Mouse (Mus musculus) kidney, postnatal 14 days (tissue): ENCODE data around the gene Zc3h14.

Experiments
- DNase-seq: peaks from one replicate; pipeline ENCODE4 v3.0.0; 2022; ENCODE audit warnings: mixed read lengths

The Zc3h14 gene

DNA sequence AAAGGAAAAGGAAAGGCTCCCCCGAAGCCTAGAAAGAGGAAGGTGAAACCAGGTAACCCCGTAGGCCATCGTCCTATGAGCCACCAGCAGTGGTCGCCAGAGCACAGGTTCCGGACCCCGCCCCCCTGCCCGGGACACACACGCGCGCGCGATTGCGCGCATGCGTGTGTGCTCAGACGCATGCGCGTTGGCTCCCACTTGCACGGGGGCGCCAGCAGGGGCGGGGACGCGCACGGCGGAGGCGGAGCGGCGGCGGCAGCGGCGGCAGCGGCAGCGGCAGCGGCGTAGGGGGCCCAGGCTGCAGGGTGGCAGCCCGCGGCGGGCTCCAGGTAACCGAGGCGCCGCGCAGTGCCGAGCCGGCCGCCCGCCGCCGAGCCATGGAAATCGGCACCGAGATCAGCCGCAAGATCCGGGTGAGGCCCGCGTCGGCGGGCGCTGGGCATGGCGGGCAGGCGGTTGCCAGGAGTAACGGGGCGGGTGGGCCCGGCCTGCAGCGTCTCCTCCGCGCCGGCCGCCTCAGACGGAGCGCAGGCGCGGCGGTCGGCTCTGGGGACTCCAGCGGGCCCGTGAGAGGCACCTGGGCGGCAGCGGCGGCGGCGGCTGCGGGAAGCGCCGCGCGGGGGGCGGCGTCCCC is at the start of gene Zc3h14:
Gene Zc3h14 (plus strand): TSS at position 219 of the 634 bp plus-strand sequence.
- peak; percentile 95 for DNase-seq

DNA sequence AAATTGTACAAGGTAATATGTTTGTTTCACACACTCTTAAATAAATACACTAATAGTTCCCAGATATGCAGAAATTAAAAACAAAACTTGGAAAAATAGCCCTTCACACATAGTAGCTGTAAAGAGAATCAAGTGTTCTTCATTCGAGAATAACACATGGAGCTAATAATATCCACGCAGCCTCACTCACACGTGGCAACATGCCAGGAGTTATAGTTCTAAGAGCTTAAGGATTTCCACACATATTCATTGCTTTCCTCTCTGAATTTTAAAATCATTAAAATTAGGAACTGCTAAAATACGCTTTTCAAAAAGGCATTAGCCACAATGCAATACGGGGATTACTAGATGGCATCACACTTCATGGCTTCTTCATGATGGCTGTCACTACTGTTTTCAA is 49.6 kb upstream of the Zc3h14 start:
- no peak for DNase-seq

DNA sequence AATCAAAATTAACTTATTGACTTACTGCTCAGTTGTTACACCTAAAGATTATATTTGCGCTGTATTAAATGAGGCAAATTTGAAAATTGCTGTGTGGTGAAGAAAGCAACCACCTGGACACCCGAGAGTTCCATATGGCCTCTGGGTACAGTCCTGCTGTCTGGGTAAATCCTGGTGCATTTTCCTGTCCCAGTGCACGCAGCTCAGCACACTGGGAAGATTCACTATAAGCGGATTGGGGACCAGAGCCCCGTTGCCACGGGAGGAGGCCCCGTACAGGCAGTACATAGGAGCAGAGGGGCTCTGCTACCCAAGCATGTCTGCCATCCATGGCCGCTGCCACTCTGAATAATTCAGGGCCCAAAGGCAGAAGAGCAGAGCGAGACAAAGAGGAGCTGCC is 45.2 kb upstream of the Zc3h14 start:
- no peak for DNase-seq

DNA sequence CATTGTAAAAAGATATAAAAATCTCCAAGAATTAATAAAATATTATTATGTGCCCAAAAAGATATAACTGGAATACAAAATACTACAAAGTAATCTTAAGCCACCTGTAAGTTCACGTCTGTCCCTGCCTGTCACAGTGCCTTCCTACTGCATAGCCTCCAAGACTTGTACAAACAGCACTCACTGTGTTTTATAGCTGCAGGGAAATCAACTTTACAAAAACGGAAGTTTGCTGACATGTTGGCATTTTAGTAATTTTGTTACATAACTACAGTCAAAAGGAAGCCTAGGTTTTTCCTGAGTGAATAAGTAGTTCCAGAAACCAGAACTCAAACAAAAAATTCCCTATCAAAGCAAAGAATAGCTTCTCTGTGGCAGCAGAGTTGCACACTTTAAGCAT is 43.2 kb upstream of the Zc3h14 start:
- DNase-seq, result no peak

DNA sequence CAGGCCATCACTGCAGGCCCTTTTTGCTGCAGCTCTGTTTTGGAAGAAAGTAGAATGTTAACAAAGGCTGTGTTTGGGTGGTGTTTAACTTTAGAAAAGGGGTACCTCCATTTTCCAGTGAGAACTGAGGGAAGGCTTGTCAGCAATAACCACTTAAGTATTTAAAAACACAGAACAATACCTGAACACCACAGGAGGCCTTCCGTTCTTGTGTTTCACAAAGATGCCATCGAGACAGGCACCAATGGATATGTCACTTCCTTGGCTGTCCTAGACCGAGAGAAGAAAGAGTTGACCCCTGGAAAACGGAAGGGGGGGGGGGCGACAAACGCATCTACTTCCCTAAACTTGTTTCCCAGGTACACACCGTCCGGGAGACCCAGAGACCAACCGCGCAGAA is 42.8 kb upstream of the Zc3h14 start:
- DNase-seq, result no peak

DNA sequence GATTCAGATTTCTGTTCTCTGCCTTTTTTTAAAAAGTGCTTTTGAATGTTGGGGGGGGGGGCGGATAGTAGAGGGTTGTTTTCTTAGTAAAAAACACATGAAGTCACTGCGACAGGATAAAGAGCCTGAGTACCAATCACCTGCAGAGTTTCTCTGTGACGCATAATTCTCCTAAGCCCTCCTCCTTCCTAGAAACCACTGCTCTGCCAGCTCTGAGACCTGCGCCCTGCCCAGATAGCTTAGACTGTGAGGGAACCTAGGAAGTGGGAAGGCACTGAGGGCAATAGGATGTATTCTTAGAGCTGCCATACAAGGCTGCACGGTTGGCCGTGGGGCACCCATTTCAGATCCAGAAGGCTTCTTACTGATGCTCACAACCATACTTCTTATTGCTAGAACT is 33.9 kb upstream of the Zc3h14 start:
- DNase-seq, result no peak

DNA sequence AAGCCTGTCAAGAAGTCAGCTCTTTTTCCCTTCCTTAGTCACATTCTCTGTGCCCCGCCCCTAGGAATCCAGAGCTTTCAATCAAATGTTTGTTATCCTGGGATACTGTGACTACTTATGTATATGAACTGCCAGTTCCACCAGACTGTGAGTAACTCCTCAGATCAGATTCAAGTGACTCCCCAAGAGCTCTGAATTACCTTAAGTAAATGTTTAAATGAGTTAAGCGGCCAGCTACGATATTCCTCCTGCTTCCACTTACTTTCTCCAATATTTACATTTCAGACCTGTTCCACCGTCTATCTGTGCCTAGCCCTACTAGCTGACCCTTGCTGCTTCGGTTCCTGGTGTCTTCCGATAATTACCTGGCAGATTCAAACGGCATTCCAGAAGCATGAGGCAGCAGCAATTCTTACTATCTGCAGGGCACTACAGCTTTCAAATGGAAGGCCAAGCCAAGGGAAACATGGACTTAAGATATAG is 33.1 kb upstream of the Zc3h14 start:
- no peak for DNase-seq

DNA sequence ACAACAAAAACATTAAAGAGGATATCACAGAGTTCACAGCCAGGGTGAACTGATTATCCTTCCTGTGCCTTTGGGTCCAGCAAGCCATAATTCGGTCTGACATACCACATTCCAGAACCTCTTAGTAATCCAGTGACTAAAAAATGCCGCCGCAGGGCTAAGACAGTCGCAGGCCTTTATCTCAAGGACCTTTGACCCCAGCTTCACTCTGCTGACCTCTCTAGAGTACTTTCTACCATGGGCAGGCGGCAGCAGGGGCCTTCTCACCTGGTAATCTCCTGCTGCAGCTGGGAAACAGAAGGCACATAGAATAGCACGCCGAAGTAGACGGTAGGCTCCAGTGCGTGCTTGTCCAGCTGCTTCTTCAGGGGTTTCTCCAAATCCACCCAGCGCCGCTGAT is 32.0 kb upstream of the Zc3h14 start:
- peak; percentile 55 for DNase-seq

DNA sequence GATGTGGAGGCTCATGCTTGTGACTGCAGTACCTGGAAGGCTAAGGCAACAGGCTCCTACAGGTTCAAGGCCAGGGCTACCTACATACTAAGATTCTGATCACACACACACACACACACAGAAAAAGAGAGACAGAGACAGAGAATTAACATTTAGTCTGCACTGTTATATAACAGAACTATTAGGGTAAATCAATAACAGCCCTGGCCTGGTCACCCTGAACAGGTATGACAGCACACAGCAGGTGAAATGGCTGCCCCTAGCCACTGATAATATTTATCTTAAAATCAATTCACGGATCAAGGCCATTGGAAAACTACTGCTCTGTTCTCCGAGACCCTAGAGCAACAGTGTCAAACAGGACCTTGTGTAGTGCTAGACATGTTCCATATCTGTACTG is 30.6 kb upstream of the Zc3h14 start:
- no peak for DNase-seq

DNA sequence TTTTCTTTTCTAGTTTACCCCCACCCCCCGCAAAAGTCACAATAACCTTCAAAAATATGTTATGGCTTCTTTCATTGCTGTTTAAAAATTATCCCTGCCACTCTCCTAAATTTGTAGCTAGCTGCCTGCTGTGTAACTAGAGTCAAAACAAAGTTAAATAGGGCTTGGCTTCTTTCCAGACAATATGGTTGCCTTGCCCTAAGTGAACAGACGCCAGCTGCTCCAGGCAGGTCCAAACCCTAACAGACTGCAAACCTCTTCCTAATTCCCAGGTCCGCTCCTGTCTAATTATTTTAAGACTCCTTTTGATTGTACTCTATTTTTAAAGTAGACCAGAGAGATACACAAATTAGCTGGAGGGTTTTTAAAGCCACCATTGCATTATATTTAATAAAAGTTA is 26.1 kb upstream of the Zc3h14 start:
- DNase-seq, result peak; percentile 28

DNA sequence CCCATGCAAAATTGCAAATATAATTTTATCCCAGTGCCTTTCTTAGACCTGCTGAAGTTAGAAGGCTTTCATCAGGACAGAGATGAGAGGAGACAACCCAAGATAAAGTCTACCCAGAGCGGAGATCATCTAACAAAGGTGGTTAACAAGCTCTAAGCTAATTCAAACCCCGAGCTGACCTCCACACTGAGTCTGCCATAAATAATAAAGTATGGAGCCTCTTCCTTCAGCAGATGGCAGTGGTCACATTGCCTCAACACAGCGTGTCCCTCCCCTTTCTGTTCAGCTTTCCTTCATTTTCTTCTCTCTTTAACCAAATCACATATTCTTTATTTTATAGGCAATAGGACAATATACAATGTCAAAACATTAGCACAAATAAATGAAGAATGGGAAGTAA is 25.7 kb upstream of the Zc3h14 start:
- DNase-seq, result no peak

DNA sequence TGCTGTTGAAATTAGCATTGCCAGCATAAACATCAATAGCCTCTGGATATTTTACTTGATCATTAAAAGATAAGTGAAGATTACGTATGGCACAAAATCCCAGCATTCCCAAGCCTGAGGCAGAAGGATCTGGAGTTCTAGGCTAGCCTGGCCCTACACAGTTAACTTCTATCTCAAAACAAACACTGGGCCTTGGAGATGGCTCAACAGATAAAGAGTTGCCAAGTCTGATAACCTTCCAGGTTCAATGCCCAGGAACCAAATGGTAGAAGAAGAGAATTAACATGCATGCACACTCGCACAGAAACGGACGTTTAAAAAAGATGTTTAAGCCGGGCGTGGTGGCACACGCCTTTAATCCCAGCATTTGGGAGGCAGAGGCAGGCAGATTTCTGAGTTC is 22.5 kb upstream of the Zc3h14 start:
- no peak for DNase-seq

DNA sequence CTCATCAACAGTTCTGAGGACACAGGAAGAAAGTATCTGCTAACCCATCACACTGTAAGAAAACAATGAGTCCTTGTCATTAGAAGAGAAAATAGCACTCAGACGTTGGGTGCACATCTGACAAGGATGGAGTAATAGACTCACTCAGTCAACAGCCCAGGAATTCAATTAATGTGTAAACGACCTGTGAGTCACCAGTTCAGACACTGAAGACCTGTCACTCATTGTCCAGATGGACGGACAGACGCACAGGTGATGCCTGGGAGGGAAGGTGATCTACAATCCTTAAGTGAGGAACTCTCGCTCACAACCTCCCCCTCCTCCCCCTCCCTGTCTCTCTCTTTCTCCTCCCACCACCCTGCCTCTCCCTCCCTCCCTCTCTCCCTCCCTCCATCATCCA is 21.8 kb upstream of the Zc3h14 start:
- DNase-seq, result no peak

DNA sequence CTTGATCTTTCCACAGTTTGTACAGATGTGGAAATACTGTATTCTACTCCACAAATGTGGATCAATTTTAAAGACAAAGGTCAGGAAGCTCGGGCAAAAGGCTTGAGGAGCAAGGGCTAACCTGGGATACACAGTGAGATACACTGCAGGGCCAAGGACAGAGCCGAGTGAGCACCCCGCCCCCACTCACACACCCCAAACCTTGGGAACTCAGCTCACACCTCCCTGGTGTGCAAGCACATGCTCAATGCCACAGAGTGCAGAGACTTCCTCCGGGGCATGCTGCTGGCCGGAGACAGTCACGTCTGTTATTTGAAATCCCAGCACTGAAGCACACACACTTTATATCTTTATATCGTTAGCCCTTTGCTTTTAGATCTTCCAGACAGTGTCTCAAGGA is 20.7 kb upstream of the Zc3h14 start:
- no peak for DNase-seq

DNA sequence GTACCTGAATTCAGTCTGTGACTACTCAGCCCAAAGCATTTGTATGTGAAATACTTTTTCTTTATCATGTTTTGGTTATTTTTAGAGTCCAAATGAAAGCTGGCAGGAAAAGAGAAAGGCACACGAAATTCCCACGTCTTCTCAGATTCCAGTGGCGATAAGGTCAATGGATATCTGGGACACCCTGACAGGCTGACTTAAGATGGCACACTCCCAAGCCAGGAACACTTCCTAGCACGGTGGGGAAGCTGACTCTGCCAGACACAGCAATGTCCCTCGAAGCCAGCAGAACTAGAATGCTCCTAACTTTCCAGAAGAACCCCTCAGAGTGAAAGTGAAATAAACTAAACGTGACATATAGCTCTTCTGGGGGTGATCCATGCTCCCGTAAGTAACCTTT is 19.6 kb upstream of the Zc3h14 start:
- no peak for DNase-seq

DNA sequence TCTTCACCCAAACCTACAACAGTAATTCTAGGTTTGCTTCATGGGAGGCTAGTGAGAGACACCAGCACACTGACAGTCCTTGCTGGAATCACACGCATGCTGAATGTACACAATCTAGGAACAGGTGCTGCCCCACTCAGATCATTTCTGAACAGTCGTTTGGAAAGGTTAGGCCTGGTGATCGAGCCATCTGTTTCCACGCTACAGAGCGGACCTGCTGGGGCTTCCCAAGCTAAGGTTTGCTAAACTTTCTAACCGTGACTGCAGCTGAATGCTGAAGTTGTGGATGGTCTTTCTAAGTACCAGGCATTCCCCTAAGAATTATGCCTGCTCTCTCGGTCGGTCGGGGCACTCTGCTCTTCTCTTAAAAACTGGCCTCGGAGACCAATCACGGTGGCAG is 16.1 kb upstream of the Zc3h14 start:
- DNase-seq, result no peak

DNA sequence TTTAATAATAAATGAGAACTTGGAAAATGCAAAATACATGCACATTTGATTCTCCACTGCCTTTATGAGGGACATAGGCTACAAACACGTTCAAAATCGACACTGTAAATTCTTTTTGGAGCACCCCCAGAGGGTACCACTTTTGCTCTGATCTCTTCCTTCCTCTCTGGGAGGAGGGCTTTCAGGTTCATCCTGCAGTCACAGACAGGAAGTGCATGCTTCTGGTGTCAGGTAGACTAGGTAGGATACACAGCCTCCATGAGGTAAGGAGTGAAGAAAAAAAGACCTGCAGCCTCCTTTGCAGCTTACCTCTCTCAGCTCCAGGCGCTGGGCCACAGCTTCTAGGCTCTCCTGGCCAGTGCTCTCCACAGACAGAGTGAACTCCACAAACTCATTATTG is 13.6 kb upstream of the Zc3h14 start:
- DNase-seq, result no peak

DNA sequence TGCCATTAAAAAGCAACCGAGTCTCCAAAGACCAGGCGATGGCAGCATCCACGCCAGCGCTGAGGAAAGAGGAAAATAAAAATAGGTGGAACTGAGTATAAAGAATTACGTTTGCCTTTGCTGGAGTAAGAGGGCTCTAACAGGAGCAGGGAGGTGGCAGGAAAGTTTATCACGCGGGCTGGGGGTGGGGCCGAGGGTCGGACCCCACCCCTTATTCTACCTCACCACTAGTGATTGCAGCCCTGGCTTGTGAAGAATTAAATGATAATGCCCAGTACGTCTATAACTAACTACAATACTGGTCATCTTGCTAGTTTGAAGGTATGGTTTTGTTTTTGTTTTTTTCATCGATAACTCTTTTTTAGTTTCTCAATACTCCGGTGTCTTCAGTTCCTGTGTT is 13.0 kb upstream of the Zc3h14 start:
- DNase-seq, result no peak

DNA sequence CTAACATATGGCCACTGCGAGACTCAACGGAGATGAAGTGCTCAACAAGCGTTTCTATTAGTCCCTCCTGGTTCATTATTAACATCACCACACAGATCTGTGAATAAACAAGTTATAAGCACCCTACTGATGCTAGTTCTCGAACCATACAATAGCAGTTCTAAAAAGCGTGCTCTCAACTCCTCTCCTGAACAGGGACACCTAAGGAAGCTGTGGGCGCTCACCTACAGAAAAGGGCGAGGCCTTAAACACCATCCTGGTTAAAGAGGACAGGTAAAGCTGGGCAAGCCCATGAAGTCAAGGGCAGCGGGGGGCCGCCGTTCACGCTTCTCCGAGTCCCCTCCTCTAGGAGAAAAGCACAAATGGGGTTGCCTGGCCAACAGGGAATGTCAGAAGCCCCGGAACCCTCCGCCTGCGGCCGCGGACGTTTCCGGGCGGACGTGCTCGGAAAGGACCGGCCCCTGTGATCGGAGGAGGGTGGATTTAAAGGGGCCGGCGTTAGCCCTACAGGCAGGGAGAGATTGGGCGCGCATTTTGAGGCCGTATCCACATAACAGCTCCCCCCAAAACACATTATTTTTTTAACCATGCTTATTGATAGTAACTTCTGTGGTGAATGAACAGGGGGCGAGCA is 12.4 kb upstream of the Zc3h14 start:
- peak; percentile 90 for DNase-seq

DNA sequence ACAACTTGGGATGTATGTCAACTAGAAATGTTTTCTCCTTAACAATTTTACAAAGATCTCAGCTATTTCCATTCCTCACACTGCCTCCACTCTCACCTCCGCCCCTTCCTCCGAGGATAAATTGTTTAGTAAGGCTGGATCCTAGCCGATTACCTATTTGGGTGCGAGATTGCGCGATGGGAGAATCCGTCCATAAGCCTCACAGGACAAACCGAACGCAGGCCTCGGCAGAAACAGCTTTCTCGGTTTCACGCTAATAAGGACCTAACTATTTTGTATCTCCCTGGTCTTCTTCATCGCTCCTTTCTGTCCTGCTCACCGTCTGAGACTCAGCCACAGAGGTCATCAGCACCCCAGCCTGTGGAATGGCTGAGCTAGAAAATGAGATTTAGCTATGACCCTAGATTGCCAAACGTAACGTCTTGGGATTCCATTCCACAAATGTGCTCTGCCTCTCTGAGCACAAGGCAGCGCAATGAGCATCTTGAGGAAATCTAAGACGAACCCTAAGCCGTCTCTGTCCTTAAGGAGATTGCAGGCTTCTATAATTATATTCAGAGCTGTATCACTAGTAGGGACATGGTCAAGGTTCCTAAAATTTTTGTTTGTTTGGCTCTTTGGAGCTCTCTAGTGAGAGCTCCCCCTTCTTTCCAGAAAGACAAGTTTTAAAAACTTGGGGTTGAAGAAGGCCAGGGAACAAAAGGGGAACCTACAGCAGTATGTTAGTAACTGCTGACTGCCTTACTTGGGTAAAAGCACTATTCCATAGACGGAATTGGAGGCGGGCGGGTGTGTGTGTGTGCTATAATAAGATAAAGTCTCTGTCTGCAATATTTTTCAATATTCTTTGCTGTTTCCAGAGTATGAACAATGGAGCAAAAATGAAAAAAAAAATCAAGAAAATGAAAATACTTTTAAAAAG is 11.6 kb upstream of the Zc3h14 start:
- no peak for DNase-seq

DNA sequence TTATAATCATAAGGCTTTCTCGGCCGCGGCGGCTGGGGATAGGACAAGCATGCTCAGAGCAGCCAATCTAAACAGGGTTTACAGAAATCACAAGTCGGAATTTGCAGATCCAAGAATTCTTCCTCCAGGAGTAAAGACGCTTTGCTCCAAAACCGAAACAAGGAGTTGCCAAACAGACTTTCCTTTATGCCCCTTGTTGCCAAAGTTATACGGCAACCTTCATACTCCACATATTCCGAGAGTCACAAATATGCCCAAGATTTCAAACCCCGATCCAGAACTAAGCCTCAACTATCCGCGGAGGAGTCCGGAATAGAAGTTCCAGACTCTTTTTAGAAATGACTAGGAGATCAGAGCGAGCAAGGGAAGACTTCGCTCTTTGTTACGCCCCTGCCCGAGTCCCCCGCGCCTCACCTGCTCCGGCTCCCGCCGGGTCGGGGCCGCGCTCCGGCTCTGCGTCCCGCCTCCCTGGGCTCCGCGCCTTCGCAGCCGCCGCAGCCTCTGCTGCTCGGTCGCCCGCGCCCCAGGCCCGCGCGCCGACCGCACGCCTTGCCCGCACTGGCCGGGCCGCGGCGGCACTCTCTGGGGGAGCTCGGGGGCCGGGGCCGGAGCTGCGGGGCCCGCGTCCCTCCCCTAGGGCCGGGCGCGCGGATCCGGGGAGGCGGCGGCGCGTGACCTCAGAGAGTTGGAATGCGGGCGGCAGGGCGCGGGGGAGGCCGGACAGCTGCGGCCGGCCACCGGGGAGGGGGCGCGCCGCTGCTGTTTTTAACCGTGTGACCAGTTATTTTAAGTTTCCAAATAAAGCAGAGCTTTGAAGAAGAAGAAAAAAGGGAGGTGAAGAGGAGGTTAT is 9.6 kb upstream of the Zc3h14 start, which contains the start of gene Ptpn21:
Gene Ptpn21 (minus strand): TSS at position 455 of the 850 bp plus-strand sequence.
- peak; percentile 82 for DNase-seq

DNA sequence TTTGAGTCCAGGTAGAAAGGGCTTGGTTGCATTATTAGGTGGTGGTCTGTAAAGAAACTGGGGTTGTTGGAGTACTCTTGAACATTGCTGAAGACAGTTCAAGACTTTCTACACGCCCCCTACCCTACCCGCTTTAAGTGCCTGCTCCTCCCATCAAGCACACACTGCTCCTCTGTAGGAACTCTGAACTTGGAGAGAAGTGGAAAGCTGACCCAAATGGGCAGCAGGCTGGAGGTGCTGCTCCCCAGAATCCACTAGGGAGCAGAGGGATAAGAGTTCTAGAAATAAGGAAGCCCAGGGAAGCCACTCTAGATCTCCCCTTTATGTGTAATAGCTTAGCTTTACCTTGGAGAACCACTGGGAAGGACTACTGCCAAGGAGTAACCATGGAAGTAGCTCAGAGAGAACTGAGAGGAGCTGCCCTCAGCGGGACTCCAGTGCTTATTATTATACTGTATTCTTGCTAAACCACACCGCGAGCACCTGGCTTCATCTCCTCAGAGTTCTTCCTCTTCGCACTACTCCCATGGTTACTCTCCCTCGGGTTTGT is 8.9 kb upstream of the Zc3h14 start:
- peak; percentile 16 for DNase-seq
